Mouse (Mus musculus): Measurements from ENCODE around the gene Plin5. TPM values are rescaled to one million over a fixed set of nuclear protein-coding genes. Genes with fewer than 3 reads are reported as not detected.
"Not testable (repeated sequence)": the region's sequence is repeated elsewhere in the genome, so short reads cannot be mapped to it uniquely, and the experiment has no call there.

Plin5 gene
- total RNA-seq, 2 experiments from 2014 or later, result 0.46 to 1.1 TPM

GRCm38 (mm10) chr17:56111021-56111420 is 6.4 kb downstream of the Plin5 start:
- intact Hi-C loops (cut with DNase I), result no loop called here
- DNase-seq (ENCODE audit: low spot score in 2 of 2), result no peak

GRCm38 (mm10) chr17:56110571-56110970 is 6.8 kb downstream of the Plin5 start:
- intact Hi-C loops (cut with DNase I), result no loop called here
- peak in 1 of 2 experiments; percentile 39 for DNase-seq (ENCODE audit: low spot score in 2 of 2)

- DNase-seq (ENCODE audit: low spot score in 2 of 2), result no peak
- intact Hi-C loops (cut with DNase I), result no loop called here
These were observed 8.0 kb downstream of the Plin5 start, which contains the start of gene Plin4 for GRCm38 (mm10) chr17:56109219-56110051. Gene Plin4 (minus strand): TSS chr17:56109803.

GRCm38 (mm10) chr17:56108334-56109044 is 8.9 kb downstream of the Plin5 start:
- DNase-seq (ENCODE audit: low spot score in 2 of 2), result peak; percentile 61 to 86

GRCm38 (mm10) chr17:56107736-56108135 is 9.7 kb downstream of the Plin5 start:
- intact Hi-C loops (cut with DNase I), result no loop called here
- no peak for DNase-seq (ENCODE audit: low spot score in 2 of 2)

More at GRCm38 (mm10) chr17:56108334-56109044, 8.9 kb downstream of the Plin5 start:
- intact Hi-C loops (cut with DNase I), result no loop called here

GRCm38 (mm10) chr17:56106981-56107380 is 10.4 kb downstream of the Plin5 start:
- no peak for DNase-seq (ENCODE audit: low spot score in 2 of 2)
- intact Hi-C loops (cut with DNase I), result no loop called here

- intact Hi-C loops (cut with DNase I), result not testable (repeated sequence)
These were observed 11.0 kb downstream of the Plin5 start for GRCm38 (mm10) chr17:56106436-56106835.

GRCm38 (mm10) chr17:56104821-56105220 is 12.6 kb downstream of the Plin5 start:
- intact Hi-C loops (cut with DNase I), result not testable (repeated sequence)

More at GRCm38 (mm10) chr17:56106436-56106835, 11.0 kb downstream of the Plin5 start:
- DNase-seq (ENCODE audit: low spot score in 2 of 2), result not testable (repeated sequence)

GRCm38 (mm10) chr17:56103465-56104285 is 13.7 kb downstream of the Plin5 start:
- DNase-seq (ENCODE audit: low spot score in 2 of 2), result no peak
- intact Hi-C loops (cut with DNase I), result no loop called here

More at GRCm38 (mm10) chr17:56104821-56105220, 12.6 kb downstream of the Plin5 start:
- not testable (repeated sequence) for DNase-seq (ENCODE audit: low spot score in 2 of 2)

GRCm38 (mm10) chr17:56102927-56103326 is 14.5 kb downstream of the Plin5 start:
- intact Hi-C loops (cut with DNase I), result no loop called here
- no peak for DNase-seq (ENCODE audit: low spot score in 2 of 2)

- no peak for DNase-seq (ENCODE audit: low spot score in 2 of 2)
- intact Hi-C loops (cut with DNase I), result no loop called here
These were observed 15.2 kb downstream of the Plin5 start for GRCm38 (mm10) chr17:56102158-56102557.

- intact Hi-C loops (cut with DNase I), result no loop called here
These were observed 16.6 kb downstream of the Plin5 start for GRCm38 (mm10) chr17:56100811-56101210.

GRCm38 (mm10) chr17:56098711-56099572 is 18.5 kb downstream of the Plin5 start:
- intact Hi-C loops (cut with DNase I), result no loop called here
- DNase-seq (ENCODE audit: low spot score in 2 of 2), result no peak

More at GRCm38 (mm10) chr17:56100811-56101210, 16.6 kb downstream of the Plin5 start:
- no peak for DNase-seq (ENCODE audit: low spot score in 2 of 2)

GRCm38 (mm10) chr17:56098180-56098579 is 19.2 kb downstream of the Plin5 start:
- DNase-seq (ENCODE audit: low spot score in 2 of 2), result no peak
- intact Hi-C loops (cut with DNase I), result no loop called here

- intact Hi-C loops (cut with DNase I), result no loop called here
- DNase-seq (ENCODE audit: low spot score in 2 of 2), result no peak
These were observed 20.5 kb downstream of the Plin5 start for GRCm38 (mm10) chr17:56096883-56097282.

- DNase-seq (ENCODE audit: low spot score in 2 of 2), result no peak
- intact Hi-C loops (cut with DNase I), result no loop called here
These were observed 24.6 kb downstream of the Plin5 start for GRCm38 (mm10) chr17:56092794-56093193.

GRCm38 (mm10) chr17:56092312-56092711 is 25.1 kb downstream of the Plin5 start:
- DNase-seq (ENCODE audit: low spot score in 2 of 2), result no peak
- intact Hi-C loops (cut with DNase I), result no loop called here

GRCm38 (mm10) chr17:56080781-56081585 is 36.4 kb downstream of the Plin5 start:
- intact Hi-C loops (cut with DNase I), result no loop called here
- DNase-seq (ENCODE audit: low spot score in 2 of 2), result peak; percentile 69 to 83
